In genomic region chr9:37098600-37098999, GRCm38 (mm10) we compare ENCODE assay signal across 13 mouse cellular contexts.
"Had no signal": no experiment of that assay in that cellular context is flagged by ENCODE, and none has a peak within 500 bp of the region (broad histone marks: within the 10 kb centered on the region; RNA-seq: fewer than 3 reads in every experiment).

No protein-coding gene starts in this region.

- DNase-seq: lung, adult 18-20 months; lung, embryonic 14.5 days; lung, postnatal 10 days; lung, postnatal 4 days; midbrain, embryonic 14.5 days; retina, postnatal 1 day; right cerebral cortex, adult 18-20 months; right cerebral cortex, postnatal 25 days; right cerebral cortex, postnatal 4 days; spleen, adult 18-20 months; thymus, adult 2 months; thymus, postnatal 25 days; thymus, postnatal 4 days had no signal
